In the genomic region with DNA sequence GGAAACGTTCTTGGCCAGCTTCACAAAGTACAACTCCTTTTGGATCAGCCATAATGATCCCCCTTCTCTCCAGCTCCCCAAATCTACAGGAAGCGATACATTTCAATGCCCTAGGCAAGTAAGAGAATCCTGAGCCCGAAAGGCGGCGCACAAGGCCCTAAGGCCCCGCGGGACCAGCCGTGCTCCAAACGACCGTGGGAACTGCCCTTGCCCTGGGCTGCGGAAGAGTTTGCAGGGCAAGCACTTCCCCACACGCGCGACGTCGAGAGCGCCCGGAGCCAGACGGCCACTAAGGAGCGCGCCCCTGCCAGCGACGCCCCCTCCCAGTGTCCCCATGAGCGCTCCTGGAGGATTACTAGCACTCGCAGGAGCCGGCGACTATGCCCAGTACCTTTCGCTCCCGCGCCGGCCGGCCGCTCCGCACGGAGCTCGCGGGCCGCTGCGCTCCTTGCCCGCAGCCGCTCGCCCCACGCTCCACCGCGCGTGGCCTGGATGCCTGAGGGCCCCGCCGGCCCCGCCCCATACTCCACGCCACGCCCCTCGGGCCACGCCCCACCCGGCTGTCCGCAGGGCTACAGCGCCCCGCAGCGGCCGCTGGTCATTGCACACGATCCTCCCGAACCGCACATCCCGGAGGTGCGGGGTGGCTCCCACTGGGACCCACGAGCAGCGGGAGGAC, we compare ENCODE assay signal across 8 mouse cellular contexts. TPM values are rescaled to one million over a fixed set of nuclear protein-coding genes. Genes with fewer than 3 reads are reported as not detected.
DNase-seq lines count a peak whose midpoint lies in the region; ATAC-seq lines count a peak whose summit lies in the region.

A gene (minus strand): TSS at position 486 of the 679 bp plus-strand sequence.

- peak within 1 kb of the TSS; percentile 92 for H3K4me2 ChIP-seq in hindbrain, embryonic 13.5 days

- WGBS in hindbrain, embryonic 13.5 days, result 0% methylated on average over 58 of the region's 66 CpGs

- no peaks in the 10 kb centered on the region for H3K9me3 ChIP-seq in hindbrain, embryonic 13.5 days

- peaks cover 30% of the 10 kb centered on the region for H3K4me1 ChIP-seq in hindbrain, embryonic 13.5 days (replicated peaks)

- no peak within 1 kb of the TSS for H3K27ac ChIP-seq in hindbrain, embryonic 13.5 days

- DNase-seq in R1 (ENCODE audit: low read depth, low spot score), result peak; percentile 80
- peak; percentile 90 to 93 for DNase-seq in cerebellum, postnatal 25 days
- DNase-seq in frontal cortex, postnatal 25 days (ENCODE audit: low spot score in 2 of 2), result peak; percentile 61 to 74
- DNase-seq in left cerebral cortex, adult 11 months (ENCODE audit: low spot score), result peak; percentile 61
- peak; percentile 70 for DNase-seq in lung, postnatal 36 days
- peak; percentile 78 for DNase-seq in retina, postnatal 7 days (ENCODE audit: low read depth, low spot score)
- peak; percentile 47 to 81 for DNase-seq in urinary bladder, adult 18-20 months (ENCODE audit: low spot score in 2 of 2)

- H3K36me3 ChIP-seq in hindbrain, embryonic 13.5 days, result no peaks in the 10 kb centered on the region

- peak; percentile 93 for ATAC-seq in hindbrain, embryonic 13.5 days (ENCODE audit: low FRiP score)

- H3K4me3 ChIP-seq in hindbrain, embryonic 13.5 days, result peak within 1 kb of the TSS; percentile 67

- H3K27me3 ChIP-seq in hindbrain, embryonic 13.5 days, result 0 out of 2 replicates have a peak, but pooled peaks cover 6% of the 10 kb centered on the region

- H3K9ac ChIP-seq in hindbrain, embryonic 13.5 days, result peak within 1 kb of the TSS; percentile 78

RNA-seq across cellular contexts. Expression of the gene that starts here (rescaled TPM):
- 19.0 and 22.4 TPM in 2 replicates for polyA plus RNA-seq in hindbrain, embryonic 13.5 days (2015; fragmentation: Nextera tagmentation; extraction: Ambion mirVana)
